Mouse (Mus musculus) midbrain, postnatal 0 days (tissue): Measurements from ENCODE around the gene Tor4a. TPM values are rescaled to one million over a fixed set of nuclear protein-coding genes. Genes with fewer than 3 reads are reported as not detected.

Experiments used
- ATAC-seq: fragments of 200-750 bp; cut with Nextera tagmentation; 2 replicates; pipeline ENCODE4 v1.8.0; 2017; ENCODE audit warnings: moderate number of reproducible peaks, mild to moderate bottlenecking, moderate TSS enrichment, moderate library complexity; ENCODE audit not compliant: low FRiP score
- DNase-seq: peaks from one replicate; pipeline ENCODE4 v3.0.0-alpha.2; 2015; ENCODE audit warnings: low spot score
- H3K27ac ChIP-seq: fragments of 300-500 bp; sonication (generic); 2 replicates; pipeline ENCODE4 v1.5.1; 2014; ENCODE audit warnings: low read depth, mild to moderate bottlenecking, low read length, mixed read lengths
- H3K27me3 ChIP-seq: fragments of 300-500 bp; sonication (generic); 2 replicates; pipeline ENCODE4 v1.6.1; 2014; ENCODE audit warnings: low read length, control low read depth, mixed read lengths; ENCODE audit not compliant: insufficient read depth
- H3K36me3 ChIP-seq: fragments of 300-500 bp; sonication (generic); 2 replicates; pipeline ENCODE4 v1.6.1; 2014; ENCODE audit warnings: low read length, control low read depth, mixed read lengths; ENCODE audit not compliant: insufficient read depth
- H3K4me1 ChIP-seq: fragments of 300-500 bp; sonication (generic); 2 replicates; pipeline ENCODE4 v1.6.1; 2014; ENCODE audit warnings: mild to moderate bottlenecking, control low read depth, antibody characterized with exemption, low read length, mixed read lengths; ENCODE audit not compliant: insufficient read depth
- H3K4me2 ChIP-seq: fragments of 300-500 bp; sonication (generic); 2 replicates; pipeline ENCODE4 v1.6.1; 2014; ENCODE audit warnings: low read depth, mild to moderate bottlenecking, low read length, mixed read lengths; ENCODE audit not compliant: poor library complexity, severe bottlenecking
- H3K4me3 ChIP-seq: fragments of 300-500 bp; sonication (generic); 2 replicates; pipeline ENCODE4 v1.5.1; 2014; ENCODE audit warnings: low read depth, mild to moderate bottlenecking, low read length, moderate library complexity
- H3K9ac ChIP-seq: fragments of 300-500 bp; sonication (generic); replicated peaks from 2 replicates; pipeline ENCODE4 v1.6.1; 2014; ENCODE audit warnings: mild to moderate bottlenecking, low read length, moderate library complexity, mixed read lengths; ENCODE audit not compliant: poor library complexity, severe bottlenecking
- H3K9me3 ChIP-seq: fragments of 300-500 bp; sonication (generic); 2 replicates; pipeline ENCODE4 v1.6.1; 2016; ENCODE audit warnings: low read length, control low read depth
- CTCF ChIP-seq: IDR thresholded peaks from 2 replicates; pipeline ENCODE4 v1.5.1; 2016; ENCODE audit warnings: antibody characterized with exemption, mild to moderate bottlenecking
- WGBS: fragments of 180-500 bp; shearing (Covaris S2); extraction: QIAGEN DNeasy Blood & Tissue Kit; methylation state at CpG from one replicate; pipeline ENCODE4 v1.1.7; 2014; 5-methylcytosine and 5-hydroxymethylcytosine counted together
- polyA plus RNA-seq: library from polyadenylated mRNA; unstranded; fragments of >200 nt; fragmentation: Nextera tagmentation; extraction: Ambion mirVana; gene quantifications from 2 replicates; pipeline ENCODE4 v1.2.1, GENCODE M21; 2015
- total RNA-seq: library from RNA; depleted of rRNA; stranded (reverse); fragments of >200 nt; gene quantifications from 2 replicates; pipeline ENCODE4 v1.2.3, GENCODE M21; 2014; rRNA removed

Tor4a gene
- total and polyA plus RNA-seq, 2 experiments from 2014 or later = 0.98 to 3.5 TPM

- no peaks in the 10 kb centered on the region for H3K9me3 ChIP-seq
- H3K9ac ChIP-seq = no peak overlapping the region
- ATAC-seq = no peak
- no peak overlapping the region for H3K4me3 ChIP-seq
- H3K36me3 ChIP-seq = no peaks in the 10 kb centered on the region
- H3K27me3 ChIP-seq = no peaks in the 10 kb centered on the region
- TF ChIP-seq CTCF = no peak
- H3K27ac ChIP-seq = no peak overlapping the region
- no peak overlapping the region for H3K4me2 ChIP-seq
- no peak for DNase-seq
- 72% methylated on average over 2 of the region's 2 CpGs for WGBS
- H3K4me1 ChIP-seq = no peaks in the 10 kb centered on the region
Measured at GRCm38 (mm10) chr2:25149643-25150042, 47.0 kb downstream of the Tor4a start.

DNA sequence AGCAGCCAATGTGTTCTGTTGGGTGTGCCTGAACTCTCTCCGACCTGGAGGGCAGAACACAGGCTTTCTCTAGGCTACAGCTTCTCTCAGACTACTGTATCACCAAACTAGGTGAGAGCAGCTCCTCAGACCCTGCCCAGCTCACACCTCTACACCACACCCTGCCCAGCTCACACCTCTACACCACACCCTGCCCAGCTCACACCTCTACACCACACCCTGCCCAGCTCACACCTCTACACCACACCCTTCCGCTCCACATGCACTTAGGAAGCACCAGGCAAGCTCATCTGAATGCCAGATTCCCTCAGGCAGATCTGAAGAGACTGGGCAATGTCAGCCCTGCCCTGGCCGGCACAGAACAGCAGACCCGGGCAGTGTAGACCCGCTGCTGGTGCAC is 48.8 kb downstream of the Tor4a start:
- H3K9ac ChIP-seq = no peak overlapping the region
- no peaks in the 10 kb centered on the region for H3K4me1 ChIP-seq
- no peaks in the 10 kb centered on the region for H3K9me3 ChIP-seq
- no peak overlapping the region for H3K27ac ChIP-seq
- DNase-seq (no peak), ATAC-seq (no peak)
- WGBS = 89% methylated on average over 5 of the region's 5 CpGs
- no peaks in the 10 kb centered on the region for H3K27me3 ChIP-seq
- no peak for TF ChIP-seq CTCF
- H3K4me2 ChIP-seq = no peak overlapping the region
- no peak overlapping the region for H3K4me3 ChIP-seq
- no peaks in the 10 kb centered on the region for H3K36me3 ChIP-seq

- Histone ChIP-seq H3K27ac (no peak overlapping the region), H3K27me3 (no peaks in the 10 kb centered on the region), H3K36me3 (no peaks in the 10 kb centered on the region), H3K9me3 (no peaks in the 10 kb centered on the region), H3K4me2 (no peak overlapping the region), H3K4me3 (no peak overlapping the region), H3K4me1 (no peaks in the 10 kb centered on the region), H3K9ac (no peak overlapping the region)
- TF ChIP-seq CTCF = no peak
- WGBS = 85% methylated on average over 5 of the region's 5 CpGs
- no peak for DNase-seq
- no peak for ATAC-seq
Measured at GRCm38 (mm10) chr2:25147398-25147797, 49.3 kb downstream of the Tor4a start.

DNA sequence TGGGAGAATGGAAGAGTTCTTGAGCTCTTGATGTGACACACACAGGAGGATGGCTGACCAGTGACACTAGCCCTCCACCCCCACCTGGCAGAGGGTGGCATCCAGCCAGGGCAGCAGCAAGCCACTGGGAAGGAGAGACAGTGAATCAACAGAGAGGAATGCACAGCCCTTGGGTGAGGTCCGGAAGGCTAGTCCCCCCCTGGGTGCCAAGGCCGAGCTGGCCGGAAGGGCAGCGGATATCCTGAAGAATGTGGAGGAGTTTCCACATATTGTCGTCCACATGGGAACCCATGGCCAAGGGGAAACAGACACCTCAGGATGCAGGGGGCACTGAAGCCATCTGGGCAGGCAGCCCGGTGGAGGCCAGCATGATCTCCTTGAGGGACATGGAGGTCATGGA is 51.3 kb downstream of the Tor4a start:
- H3K4me1 ChIP-seq = no peaks in the 10 kb centered on the region
- H3K36me3 ChIP-seq = no peaks in the 10 kb centered on the region
- H3K27me3 ChIP-seq = no peaks in the 10 kb centered on the region
- ATAC-seq (no peak), DNase-seq (no peak)
- WGBS = 78% methylated on average over 6 of the region's 6 CpGs
- no peak overlapping the region for H3K4me3 ChIP-seq
- TF ChIP-seq CTCF = no peak
- no peaks in the 10 kb centered on the region for H3K9me3 ChIP-seq
- no peak overlapping the region for H3K27ac ChIP-seq
- no peak overlapping the region for H3K4me2 ChIP-seq
- no peak overlapping the region for H3K9ac ChIP-seq

Other genes with a start within 250 kb of the Tor4a start
Only the 30 nearest of the 32 such genes appear.
- gene Mrpl41, start 221.8 kb downstream of the Tor4a start, total RNA-seq = 62.6 and 68.1 TPM in 2 replicates
- 183 and 197 TPM in 2 replicates for gene Mrpl41, start 221.8 kb downstream of the Tor4a start, polyA plus RNA-seq
- gene Pnpla7, start 220.9 kb downstream of the Tor4a start, total RNA-seq = 3.6 and 6.3 TPM in 2 replicates
- gene Pnpla7, start 220.9 kb downstream of the Tor4a start, polyA plus RNA-seq = 3.1 and 3.2 TPM in 2 replicates
- 266 and 278 TPM in 2 replicates for gene Nsmf, start 142.5 kb downstream of the Tor4a start, total RNA-seq
- 182 and 187 TPM in 2 replicates for gene Nsmf, start 142.5 kb downstream of the Tor4a start, polyA plus RNA-seq
- not detected in 2 replicates for gene Entpd8, start 116.6 kb downstream of the Tor4a start, total RNA-seq
- not detected in 2 replicates for gene Entpd8, start 116.6 kb downstream of the Tor4a start, polyA plus RNA-seq
- not detected in 2 replicates for gene Noxa1, start 101.7 kb downstream of the Tor4a start, total RNA-seq
- gene Noxa1, start 101.7 kb downstream of the Tor4a start, polyA plus RNA-seq = not detected in 2 replicates
- 49.2 and 49.9 TPM in 2 replicates for gene Nrarp, start 16.1 kb downstream of the Tor4a start, total RNA-seq
- 16.1 and 16.5 TPM in 2 replicates for gene Nrarp, start 16.1 kb downstream of the Tor4a start, polyA plus RNA-seq
- gene Nelfb, start 14.6 kb upstream of the Tor4a start, total RNA-seq = 87.0 and 101 TPM in 2 replicates
- 90.4 TPM in 2 replicates for gene Nelfb, start 14.6 kb upstream of the Tor4a start, polyA plus RNA-seq
- 0.38 TPM in 1 of 2 replicates, not detected in the other for gene Stpg3, start 17.8 kb upstream of the Tor4a start, total RNA-seq
- not detected in 2 replicates for gene Stpg3, start 17.8 kb upstream of the Tor4a start, polyA plus RNA-seq
- not detected in 2 replicates for gene Fam166a, start 21.9 kb upstream of the Tor4a start, total RNA-seq
- 1.5 TPM in 1 of 2 replicates, not detected in the other for gene Fam166a, start 21.9 kb upstream of the Tor4a start, polyA plus RNA-seq
- 547 and 625 TPM in 2 replicates for gene Tubb4b, start 27.8 kb upstream of the Tor4a start, total RNA-seq
- 461 and 501 TPM in 2 replicates for gene Tubb4b, start 27.8 kb upstream of the Tor4a start, polyA plus RNA-seq
- gene Slc34a3, start 37.5 kb upstream of the Tor4a start, total RNA-seq = not detected in 2 replicates
- not detected in 2 replicates for gene Slc34a3, start 37.5 kb upstream of the Tor4a start, polyA plus RNA-seq
- 0.33 TPM in 1 of 2 replicates, not detected in the other for gene Rnf224, start 39.9 kb upstream of the Tor4a start, total RNA-seq
- not detected in 2 replicates for gene Rnf224, start 39.9 kb upstream of the Tor4a start, polyA plus RNA-seq
- 130 and 157 TPM in 2 replicates for gene Rnf208, start 45.4 kb upstream of the Tor4a start, total RNA-seq
- gene Rnf208, start 45.4 kb upstream of the Tor4a start, polyA plus RNA-seq = 240 and 253 TPM in 2 replicates
- 1.2 TPM in 1 of 2 replicates, not detected in the other for gene Cysrt1, start 45.6 kb upstream of the Tor4a start, total RNA-seq
- 0.19 TPM in 1 of 2 replicates, not detected in the other for gene Cysrt1, start 45.6 kb upstream of the Tor4a start, polyA plus RNA-seq
- gene AL732309.1, start 50.0 kb upstream of the Tor4a start, total RNA-seq = 7.3 and 12.3 TPM in 2 replicates
- 2.4 and 3.0 TPM in 2 replicates for gene AL732309.1, start 50.0 kb upstream of the Tor4a start, polyA plus RNA-seq
- 34.4 and 47.8 TPM in 2 replicates for gene Tmem203, start 58.6 kb upstream of the Tor4a start, total RNA-seq
- gene Tmem203, start 58.6 kb upstream of the Tor4a start, polyA plus RNA-seq = 20.0 and 22.7 TPM in 2 replicates
- gene Tprn, start 65.7 kb upstream of the Tor4a start, total RNA-seq = 23.7 and 45.5 TPM in 2 replicates
- 17.8 and 18.1 TPM in 2 replicates for gene Tprn, start 65.7 kb upstream of the Tor4a start, polyA plus RNA-seq
- gene Ssna1, start 75.6 kb upstream of the Tor4a start, total RNA-seq = 71.7 and 83.9 TPM in 2 replicates
- 158 and 172 TPM in 2 replicates for gene Ssna1, start 75.6 kb upstream of the Tor4a start, polyA plus RNA-seq
- gene Anapc2, start 75.6 kb upstream of the Tor4a start, total RNA-seq = 35.0 and 39.3 TPM in 2 replicates
- gene Anapc2, start 75.6 kb upstream of the Tor4a start, polyA plus RNA-seq = 103 and 107 TPM in 2 replicates
- not detected in 2 replicates for gene Tmem210, start 91.3 kb upstream of the Tor4a start, total RNA-seq
- gene Tmem210, start 91.3 kb upstream of the Tor4a start, polyA plus RNA-seq = not detected in 2 replicates
- not detected in 2 replicates for gene Lrrc26, start 93.0 kb upstream of the Tor4a start, total RNA-seq
- 0.23 and 0.26 TPM in 2 replicates for gene Lrrc26, start 93.0 kb upstream of the Tor4a start, polyA plus RNA-seq
- gene Grin1, start 122.3 kb upstream of the Tor4a start, total RNA-seq = 120 and 146 TPM in 2 replicates
- 71.5 and 72.3 TPM in 2 replicates for gene Grin1, start 122.3 kb upstream of the Tor4a start, polyA plus RNA-seq
- 58.9 and 60.0 TPM in 2 replicates for gene Man1b1, start 135.5 kb upstream of the Tor4a start, total RNA-seq
- gene Man1b1, start 135.5 kb upstream of the Tor4a start, polyA plus RNA-seq = 42.2 and 53.1 TPM in 2 replicates
- gene Dpp7, start 159.5 kb upstream of the Tor4a start, total RNA-seq = 14.9 and 20.3 TPM in 2 replicates
- 22.7 and 26.2 TPM in 2 replicates for gene Dpp7, start 159.5 kb upstream of the Tor4a start, polyA plus RNA-seq
- 7.9 and 9.9 TPM in 2 replicates for gene Uap1l1, start 168.8 kb upstream of the Tor4a start, total RNA-seq
- 11.7 and 14.1 TPM in 2 replicates for gene Uap1l1, start 168.8 kb upstream of the Tor4a start, polyA plus RNA-seq
- 18.9 and 21.6 TPM in 2 replicates for gene Sapcd2, start 175.4 kb upstream of the Tor4a start, total RNA-seq
- gene Sapcd2, start 175.4 kb upstream of the Tor4a start, polyA plus RNA-seq = 12.7 and 13.4 TPM in 2 replicates
- 4.2 and 4.4 TPM in 2 replicates for gene Entpd2, start 199.0 kb upstream of the Tor4a start, total RNA-seq
- 10.4 and 10.6 TPM in 2 replicates for gene Entpd2, start 199.0 kb upstream of the Tor4a start, polyA plus RNA-seq
- gene Npdc1, start 202.5 kb upstream of the Tor4a start, total RNA-seq = 199 and 234 TPM in 2 replicates
- gene Npdc1, start 202.5 kb upstream of the Tor4a start, polyA plus RNA-seq = 470 and 481 TPM in 2 replicates
- 0.42 and 1.6 TPM in 2 replicates for gene Fut7, start 226.4 kb upstream of the Tor4a start, total RNA-seq
- 0.22 and 0.23 TPM in 2 replicates for gene Fut7, start 226.4 kb upstream of the Tor4a start, polyA plus RNA-seq
- 79.8 and 84.3 TPM in 2 replicates for gene Abca2, start 231.8 kb upstream of the Tor4a start, total RNA-seq
- gene Abca2, start 231.8 kb upstream of the Tor4a start, polyA plus RNA-seq = 13.5 and 14.5 TPM in 2 replicates